Mouse (Mus musculus): ENCODE measurements around the gene Olfr1416.
"Not testable (repeated sequence)": the region's sequence is repeated elsewhere in the genome, so short reads cannot be mapped to it uniquely, and the experiment has no call there.

Olfr1416 gene

GRCm38 (mm10) chr1:92485013-92485412 lies at the start of gene Olfr1416:
Olfr1416 (minus strand) TSS chr1:92485113.
- DNase-seq, result no peak

- no peak for DNase-seq
These were observed 38.9 kb upstream of the Olfr1416 start for GRCm38 (mm10) chr1:92523764-92524163.

- DNase-seq, result peak; percentile 81 to 83
These were observed 36.5 kb upstream of the Olfr1416 start for GRCm38 (mm10) chr1:92521376-92521775.

- no peak for DNase-seq
These were observed 34.1 kb upstream of the Olfr1416 start for GRCm38 (mm10) chr1:92519046-92519445.

- no peak for DNase-seq
These were observed 33.6 kb upstream of the Olfr1416 start, which contains the start of gene Olfr1414 for GRCm38 (mm10) chr1:92518561-92518960. Olfr1414 (minus strand) TSS chr1:92518661.

GRCm38 (mm10) chr1:92515390-92515789 lies 30.5 kb upstream of the Olfr1416 start:
- no peak for DNase-seq

GRCm38 (mm10) chr1:92511646-92512045 lies 26.7 kb upstream of the Olfr1416 start:
- not testable (repeated sequence) for DNase-seq

- DNase-seq, result no peak
These were observed 11.1 kb upstream of the Olfr1416 start, which contains the start of gene Olfr1415 for GRCm38 (mm10) chr1:92496001-92496400. Olfr1415 (minus strand) TSS chr1:92496101.

GRCm38 (mm10) chr1:92474066-92474578 lies 10.8 kb downstream of the Olfr1416 start:
- DNase-seq, result no peak

GRCm38 (mm10) chr1:92473165-92474041 lies 11.5 kb downstream of the Olfr1416 start, which contains the start of gene Ndufa10:
Ndufa10 (minus strand) TSS chr1:92473860.
- DNase-seq, result peak; percentile 97 to 99

GRCm38 (mm10) chr1:92468891-92469290 lies 16.0 kb downstream of the Olfr1416 start:
- DNase-seq, result no peak

GRCm38 (mm10) chr1:92458416-92458815 lies 26.5 kb downstream of the Olfr1416 start:
- peak in 1 of 2 experiments; percentile 51 for DNase-seq

- DNase-seq, result peak; percentile 53 to 75
These were observed 27.2 kb downstream of the Olfr1416 start for GRCm38 (mm10) chr1:92457758-92458157.

- DNase-seq, result peak in 1 of 2 experiments; percentile 44
These were observed 31.0 kb downstream of the Olfr1416 start for GRCm38 (mm10) chr1:92453751-92454445.

- no peak for DNase-seq
These were observed 36.6 kb downstream of the Olfr1416 start for GRCm38 (mm10) chr1:92448293-92448692.

GRCm38 (mm10) chr1:92441453-92442063 lies 43.4 kb downstream of the Olfr1416 start:
- no peak for DNase-seq

- no peak for DNase-seq
These were observed 44.7 kb downstream of the Olfr1416 start for GRCm38 (mm10) chr1:92440066-92440750.

- DNase-seq, result peak; percentile 86 to 89
These were observed 47.1 kb downstream of the Olfr1416 start for GRCm38 (mm10) chr1:92437678-92438271.

GRCm38 (mm10) chr1:92436831-92437321 lies 48.0 kb downstream of the Olfr1416 start:
- DNase-seq, result peak; percentile 66 to 70

- DNase-seq, result no peak
These were observed 49.9 kb downstream of the Olfr1416 start for GRCm38 (mm10) chr1:92434986-92435385.

- DNase-seq, result no peak
These were observed 52.1 kb downstream of the Olfr1416 start for GRCm38 (mm10) chr1:92432791-92433190.

GRCm38 (mm10) chr1:92432098-92432497 lies 52.8 kb downstream of the Olfr1416 start:
- DNase-seq, result no peak
